Mouse (Mus musculus): ENCODE data around the gene Galnt6. TPM values are rescaled to one million over a fixed set of nuclear protein-coding genes. Genes with fewer than 3 reads are reported as not detected.

Gene Galnt6
- polyA plus RNA-seq, 1 experiment from 2014 or later: 4.0 TPM

DNA sequence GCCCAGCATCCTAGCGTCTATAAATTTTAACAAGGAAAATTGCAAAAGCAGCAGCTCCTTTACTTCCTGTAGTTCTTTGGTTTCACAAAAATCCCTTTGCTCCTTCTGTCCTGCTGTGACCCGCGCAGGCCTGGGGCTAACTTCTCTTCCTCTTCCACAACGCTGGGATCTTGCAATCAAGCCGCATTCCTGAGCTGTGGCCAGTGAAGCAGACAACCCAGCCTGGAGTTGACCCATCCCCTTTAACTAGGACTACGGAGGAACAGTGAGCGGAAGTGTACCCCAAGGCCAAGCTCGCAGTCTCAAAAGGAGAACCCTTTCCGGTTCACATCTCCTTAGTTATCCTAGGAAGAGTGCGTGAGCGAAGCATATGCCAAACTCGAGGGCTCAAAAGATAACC is 50.6 kb downstream of the Galnt6 start:
- ATAC-seq (ENCODE audit: insufficient read depth, low FRiP score, low read depth): no peak
- Histone ChIP-seq H3K36me3 (no peaks in the 10 kb centered on the region), H3K9me3 (no peaks in the 10 kb centered on the region), H3K4me3 (replicated peaks) (no peak overlapping the region), H3K4me1 (peaks cover 5% of the 10 kb centered on the region; the same call in 1 of the 2 replicates), H3K9ac (no peak overlapping the region), H3K4me2 (no peak overlapping the region), H3K27me3 (replicated peaks) (no peaks in the 10 kb centered on the region), H3K27ac (no peak overlapping the region)
- WGBS: 79% methylated on average over 12 of the region's 12 CpGs

DNA sequence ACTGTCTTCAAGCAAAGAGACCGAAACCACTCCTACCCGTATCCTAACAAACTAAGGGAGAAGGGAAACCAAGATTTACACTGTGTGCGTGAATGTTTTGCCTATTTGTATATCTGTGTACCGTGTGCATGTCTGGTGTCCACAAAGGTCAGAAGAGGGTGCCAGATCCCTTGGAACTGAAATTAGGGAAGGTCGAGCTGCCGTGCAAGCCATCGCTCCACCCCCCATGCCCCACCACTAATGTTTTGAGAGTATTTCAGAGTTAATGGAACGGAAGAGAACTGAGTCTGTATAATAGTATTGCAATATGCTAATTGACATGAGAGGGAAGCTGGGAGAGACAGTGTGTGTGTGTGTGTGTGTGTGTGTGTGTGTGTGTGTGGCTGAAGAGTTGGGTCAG is 51.5 kb downstream of the Galnt6 start:
- Histone ChIP-seq H3K4me1 (peaks cover 5% of the 10 kb centered on the region; the same call in 1 of the 2 replicates), H3K36me3 (no peaks in the 10 kb centered on the region), H3K27me3 (replicated peaks) (no peaks in the 10 kb centered on the region), H3K4me2 (no peak overlapping the region), H3K9me3 (no peaks in the 10 kb centered on the region), H3K4me3 (replicated peaks) (no peak overlapping the region), H3K9ac (no peak overlapping the region), H3K27ac (no peak overlapping the region)
- WGBS: 86% methylated on average over 8 of the region's 8 CpGs
- no peak for ATAC-seq (ENCODE audit: insufficient read depth, low FRiP score, low read depth)

DNA sequence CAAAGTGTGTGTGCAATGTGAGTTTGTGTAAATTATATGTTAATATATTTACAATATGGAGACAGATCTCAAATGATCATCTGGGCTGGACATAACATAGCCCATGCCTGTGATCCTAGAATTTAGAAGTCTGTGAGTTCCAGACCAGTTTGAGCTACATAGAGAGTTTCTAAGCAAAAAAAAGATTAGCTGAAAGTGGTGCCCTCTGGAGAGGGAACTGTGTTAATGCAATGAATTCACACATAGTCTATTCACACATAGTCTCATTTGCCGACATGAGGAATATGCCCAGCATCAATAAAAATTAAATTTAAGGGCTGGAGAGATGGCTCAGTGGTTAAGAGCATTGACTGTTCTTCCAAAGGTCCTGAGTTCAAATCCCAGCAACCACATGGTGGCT is 52.7 kb downstream of the Galnt6 start:
- no peak overlapping the region for H3K4me2 ChIP-seq
- no peak overlapping the region for H3K27ac ChIP-seq
- H3K9ac ChIP-seq: no peak overlapping the region
- H3K9me3 ChIP-seq: no peaks in the 10 kb centered on the region
- H3K27me3 ChIP-seq (replicated peaks): no peaks in the 10 kb centered on the region
- no peak for ATAC-seq (ENCODE audit: insufficient read depth, low FRiP score, low read depth)
- H3K36me3 ChIP-seq: no peaks in the 10 kb centered on the region
- peaks cover 5% of the 10 kb centered on the region; the same call in 1 of the 2 replicates for H3K4me1 ChIP-seq
- 85% methylated on average over 1 of the region's 1 CpGs for WGBS
- no peak overlapping the region for H3K4me3 ChIP-seq (replicated peaks)

DNA sequence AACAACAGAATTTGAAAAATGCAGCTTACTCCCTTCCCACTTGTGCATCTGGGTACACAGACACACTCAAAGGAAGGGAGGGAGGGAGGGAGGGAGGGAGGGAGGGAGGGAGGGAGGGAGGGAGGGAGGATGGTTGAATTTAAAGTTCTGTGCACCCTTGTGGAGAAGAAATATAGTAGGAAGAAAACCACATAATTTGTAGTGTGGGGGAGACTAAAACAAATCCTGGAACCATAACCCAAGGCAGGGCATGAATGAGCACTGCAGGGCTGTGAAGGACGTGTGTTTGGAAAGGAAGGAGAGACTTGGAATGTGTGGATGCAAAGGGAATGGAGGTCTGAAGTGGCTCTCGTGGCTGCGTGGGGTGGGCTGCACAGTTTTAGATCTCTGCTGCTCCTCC is 53.7 kb downstream of the Galnt6 start:
- no peaks in the 10 kb centered on the region for H3K9me3 ChIP-seq
- WGBS: 34% methylated on average over 3 of the region's 3 CpGs
- no peak overlapping the region for H3K4me3 ChIP-seq (replicated peaks)
- no peaks in the 10 kb centered on the region for H3K36me3 ChIP-seq
- no peak overlapping the region for H3K9ac ChIP-seq
- no peak overlapping the region for H3K27ac ChIP-seq
- no peaks in the 10 kb centered on the region for H3K27me3 ChIP-seq (replicated peaks)
- 0 out of 2 replicates have a peak, but pooled peaks cover 3% of the 10 kb centered on the region for H3K4me1 ChIP-seq
- no peak overlapping the region for H3K4me2 ChIP-seq
- no peak for ATAC-seq (ENCODE audit: insufficient read depth, low FRiP score, low read depth)

DNA sequence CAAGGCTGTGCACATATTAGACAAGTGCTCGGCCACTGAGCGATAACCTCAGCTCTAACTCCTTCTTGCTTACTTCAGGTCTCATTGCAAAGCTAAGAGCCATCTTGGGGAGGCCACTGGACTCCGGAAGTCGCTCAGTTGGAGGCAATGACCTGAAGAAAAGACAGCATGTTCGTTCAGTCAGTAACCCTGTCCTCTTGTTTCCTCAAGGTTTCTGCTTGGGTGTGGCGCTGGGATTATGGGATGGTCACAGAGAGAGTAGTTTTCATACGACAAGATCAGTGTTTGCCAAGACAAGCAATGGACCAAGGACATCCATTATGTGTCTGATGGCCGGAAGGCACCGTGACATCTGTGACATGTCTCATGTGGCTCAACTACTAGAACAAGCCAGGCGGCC is 54.6 kb downstream of the Galnt6 start:
- no peak overlapping the region for H3K9ac ChIP-seq
- no peaks in the 10 kb centered on the region for H3K9me3 ChIP-seq
- no peaks in the 10 kb centered on the region for H3K27me3 ChIP-seq (replicated peaks)
- no peak overlapping the region for H3K4me2 ChIP-seq
- H3K27ac ChIP-seq: no peak overlapping the region
- WGBS: 82% methylated on average over 10 of the region's 10 CpGs
- H3K36me3 ChIP-seq: no peaks in the 10 kb centered on the region
- H3K4me3 ChIP-seq (replicated peaks): no peak overlapping the region
- H3K4me1 ChIP-seq: 0 out of 2 replicates have a peak, but pooled peaks cover 3% of the 10 kb centered on the region
- no peak for ATAC-seq (ENCODE audit: insufficient read depth, low FRiP score, low read depth)

DNA sequence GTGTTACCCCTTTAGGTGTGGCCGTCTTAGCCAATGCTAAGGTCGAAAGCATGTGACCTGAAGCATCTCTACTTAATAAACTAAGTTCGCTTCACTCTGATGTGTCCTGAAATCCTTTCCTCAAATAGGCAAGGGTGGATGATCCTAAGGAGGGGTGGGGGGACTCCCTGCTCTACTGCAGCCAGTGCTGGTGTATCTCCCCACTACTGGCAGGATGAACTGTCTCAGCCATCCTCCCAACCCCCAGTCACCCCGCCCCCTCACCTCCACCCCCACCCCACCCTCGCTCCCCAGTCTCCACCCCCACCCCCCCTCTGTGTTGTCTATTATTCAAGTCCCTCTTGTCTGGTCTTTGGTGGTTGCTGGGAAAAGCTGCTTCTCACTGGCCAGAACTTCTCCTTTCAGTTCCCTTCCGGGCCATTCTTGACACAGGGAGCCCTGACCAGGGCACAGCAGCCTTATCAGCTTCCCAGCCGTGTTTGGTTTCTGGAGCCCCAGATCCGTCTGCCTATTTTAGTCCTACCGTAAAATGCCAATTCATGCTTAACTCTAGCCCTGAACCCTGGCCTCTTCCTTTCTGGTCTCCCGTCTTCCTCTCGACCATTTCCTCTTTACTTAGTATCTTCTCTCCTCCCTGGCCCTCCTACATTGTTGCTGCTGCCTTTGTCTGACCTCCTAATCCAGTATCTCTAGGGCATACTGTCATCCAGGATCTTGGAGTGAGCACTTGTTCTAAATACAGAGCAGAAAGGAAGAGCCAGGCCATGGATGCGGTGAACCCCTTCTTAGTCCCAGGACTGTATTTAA is 55.4 kb downstream of the Galnt6 start:
- H3K9me3 ChIP-seq: no peaks in the 10 kb centered on the region
- H3K9ac ChIP-seq: no peak overlapping the region
- no peak overlapping the region for H3K4me3 ChIP-seq (replicated peaks)
- WGBS: 42% methylated on average over 12 of the region's 12 CpGs
- no peaks in the 10 kb centered on the region for H3K36me3 ChIP-seq
- H3K4me1 ChIP-seq: 0 out of 2 replicates have a peak, but pooled peaks cover 3% of the 10 kb centered on the region
- no peaks in the 10 kb centered on the region for H3K27me3 ChIP-seq (replicated peaks)
- 0 out of 2 replicates have a peak overlapping the region, but pooled peaks have one; percentile 2 for H3K27ac ChIP-seq
- ATAC-seq (ENCODE audit: insufficient read depth, low FRiP score, low read depth): peak; percentile 68
- no peak overlapping the region for H3K4me2 ChIP-seq

DNA sequence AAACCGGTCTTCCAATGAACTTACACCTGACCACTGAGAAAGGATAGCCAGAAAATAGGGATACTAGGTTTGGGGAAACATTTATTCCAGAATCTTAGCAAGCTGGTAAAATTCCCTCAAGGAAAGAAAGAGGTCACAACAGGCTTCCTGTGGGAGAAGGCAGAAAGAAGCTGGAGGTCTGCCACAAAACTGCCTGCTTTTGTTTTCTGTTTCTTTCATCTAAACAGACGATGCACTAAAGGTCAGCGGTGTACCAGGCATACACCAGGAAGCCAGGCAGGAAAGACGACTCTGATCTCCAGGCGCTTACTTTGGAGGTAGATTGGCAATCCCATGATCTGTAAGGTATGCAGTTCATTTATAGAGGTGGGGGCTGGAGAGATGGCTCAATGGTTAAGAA is 58.3 kb downstream of the Galnt6 start:
- H3K9ac ChIP-seq: no peak overlapping the region
- H3K27me3 ChIP-seq (replicated peaks): no peaks in the 10 kb centered on the region
- no peak overlapping the region for H3K4me2 ChIP-seq
- 77% methylated on average over 5 of the region's 5 CpGs for WGBS
- H3K27ac ChIP-seq: no peak overlapping the region
- no peaks in the 10 kb centered on the region for H3K36me3 ChIP-seq
- peaks cover 12% of the 10 kb centered on the region for H3K4me1 ChIP-seq
- ATAC-seq (ENCODE audit: insufficient read depth, low FRiP score, low read depth): no peak
- H3K9me3 ChIP-seq: no peaks in the 10 kb centered on the region
- no peak overlapping the region for H3K4me3 ChIP-seq (replicated peaks)

DNA sequence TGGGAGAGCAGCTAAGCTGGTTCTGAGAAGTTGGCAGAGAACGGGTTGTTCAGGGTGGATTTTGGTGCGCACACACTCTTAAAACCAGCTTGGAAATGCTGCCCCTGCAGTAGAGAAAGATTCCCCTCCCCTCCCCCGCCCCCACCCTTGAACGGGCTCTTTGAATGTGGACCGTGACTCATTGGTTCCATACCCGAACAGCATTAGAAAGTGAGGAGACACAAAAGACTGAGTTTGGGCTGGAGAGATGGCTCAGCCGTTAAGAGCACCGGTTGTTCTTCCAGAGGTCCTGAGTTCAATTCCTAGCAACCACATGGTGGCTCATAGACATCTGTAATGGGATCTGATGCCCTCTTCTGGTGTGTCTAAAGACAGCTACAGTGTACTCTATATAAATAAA is 59.2 kb downstream of the Galnt6 start:
- H3K9me3 ChIP-seq: no peaks in the 10 kb centered on the region
- no peaks in the 10 kb centered on the region for H3K36me3 ChIP-seq
- WGBS: 81% methylated on average over 8 of the region's 8 CpGs
- H3K4me1 ChIP-seq: peaks cover 11% of the 10 kb centered on the region
- no peak for ATAC-seq (ENCODE audit: insufficient read depth, low FRiP score, low read depth)
- no peaks in the 10 kb centered on the region for H3K27me3 ChIP-seq (replicated peaks)
- no peak overlapping the region for H3K4me2 ChIP-seq
- no peak overlapping the region for H3K9ac ChIP-seq
- no peak overlapping the region for H3K4me3 ChIP-seq (replicated peaks)
- H3K27ac ChIP-seq: no peak overlapping the region

DNA sequence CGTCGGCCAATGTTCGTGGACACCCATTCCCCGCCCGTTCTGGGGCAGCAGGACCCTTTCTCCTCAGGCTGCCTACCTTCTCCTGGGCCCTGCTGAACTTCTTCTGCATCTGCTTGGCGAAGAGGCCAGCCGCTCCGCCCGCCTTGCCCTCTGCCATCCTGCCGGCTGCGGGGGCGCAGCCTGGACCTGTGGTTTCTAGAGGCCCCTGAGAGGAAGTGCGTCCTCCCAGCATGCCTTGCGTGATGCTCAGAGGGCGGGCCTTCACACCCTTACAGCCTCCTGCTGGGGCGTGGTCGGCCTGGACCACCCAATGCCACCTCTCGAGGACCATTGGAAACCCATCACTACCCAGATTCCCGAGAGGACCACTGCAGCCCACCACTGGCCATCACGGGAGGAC is 59.8 kb downstream of the Galnt6 start, which contains the start of gene Bin2:
Gene Bin2 (minus strand): TSS at position 217 of the 400 bp plus-strand sequence.
- WGBS: 82% methylated on average over 20 of the region's 20 CpGs

DNA sequence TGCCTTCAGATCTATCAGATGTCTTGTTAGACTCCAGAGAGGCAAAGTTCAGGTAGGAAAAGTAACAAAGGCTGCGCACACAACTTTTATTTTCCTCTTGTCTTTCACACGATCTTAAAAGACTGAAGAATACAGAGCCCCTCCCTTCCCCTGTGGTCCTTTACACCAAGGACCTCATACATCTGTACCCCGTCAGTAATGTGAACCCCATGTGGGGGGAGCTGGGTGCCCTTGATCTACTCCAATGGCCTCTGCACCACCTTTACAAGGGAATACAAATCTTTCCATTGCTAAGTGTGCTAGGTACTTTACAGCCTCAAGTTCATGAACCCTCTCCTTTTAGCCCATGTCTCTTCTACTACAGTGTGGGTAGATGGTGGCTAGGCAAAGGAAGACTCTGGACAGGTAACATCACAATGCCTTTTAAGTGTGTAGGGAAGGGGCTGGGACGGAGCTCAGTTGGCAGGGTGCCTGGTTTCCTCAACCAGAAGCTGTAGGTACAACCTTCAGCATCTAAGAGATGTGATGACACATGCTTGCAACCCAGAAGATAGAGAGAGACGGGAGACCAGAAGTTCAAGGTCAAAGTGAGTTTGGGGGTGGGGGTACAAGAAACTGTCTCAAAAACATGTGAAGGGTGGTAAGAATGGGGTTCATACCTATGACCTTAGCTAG is 61.2 kb downstream of the Galnt6 start:
- Histone ChIP-seq H3K4me1 (peaks cover 18% of the 10 kb centered on the region), H3K27ac (no peak overlapping the region), H3K27me3 (replicated peaks) (no peaks in the 10 kb centered on the region), H3K4me3 (replicated peaks) (no peak overlapping the region), H3K36me3 (no peaks in the 10 kb centered on the region), H3K9me3 (no peaks in the 10 kb centered on the region), H3K9ac (no peak overlapping the region), H3K4me2 (0 out of 2 replicates have a peak overlapping the region, but pooled peaks have one; percentile 12)
- WGBS: 72% methylated on average over 5 of the region's 5 CpGs
- ATAC-seq (ENCODE audit: insufficient read depth, low FRiP score, low read depth): no peak

More for the DNA sequence above, 59.8 kb downstream of the Galnt6 start, which contains the start of gene Bin2:
- Histone ChIP-seq H3K27ac (no peak within 1 kb of the TSS), H3K4me3 (replicated peaks) (no peak within 1 kb of the TSS; the same call in 1 of the 2 replicates), H3K36me3 (no peaks in the 10 kb centered on the region), H3K27me3 (replicated peaks) (no peaks in the 10 kb centered on the region), H3K4me1 (peaks cover 10% of the 10 kb centered on the region), H3K9me3 (no peaks in the 10 kb centered on the region), H3K9ac (no peak within 1 kb of the TSS), H3K4me2 (no peak within 1 kb of the TSS)
- ATAC-seq (ENCODE audit: insufficient read depth, low FRiP score, low read depth): no peak

DNA sequence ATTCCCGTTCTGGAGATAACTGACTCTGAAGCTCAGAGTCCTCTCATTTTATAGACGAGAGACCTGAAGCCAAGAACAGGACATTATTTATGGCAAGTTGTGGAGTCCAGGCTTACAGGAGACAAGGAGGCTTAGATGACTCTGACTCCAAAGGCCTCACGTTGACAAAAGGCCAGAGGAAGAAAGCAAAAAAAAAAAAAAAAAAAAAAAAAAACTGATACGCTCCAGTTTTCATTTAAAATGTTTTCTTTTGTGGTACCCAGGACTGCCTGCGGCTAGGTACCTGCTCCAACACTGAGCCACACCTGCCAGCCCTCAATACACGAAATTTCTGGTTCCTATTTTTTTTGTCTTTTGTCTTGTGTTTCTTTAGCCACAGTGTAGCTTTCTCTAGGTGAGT is 61.8 kb downstream of the Galnt6 start:
- WGBS: 47% methylated on average over 6 of the region's 6 CpGs
- Histone ChIP-seq H3K4me2 (0 out of 2 replicates have a peak overlapping the region, but pooled peaks have one; percentile 12), H3K4me1 (peaks cover 18% of the 10 kb centered on the region), H3K9ac (no peak overlapping the region), H3K4me3 (replicated peaks) (no peak overlapping the region), H3K36me3 (no peaks in the 10 kb centered on the region), H3K27ac (no peak overlapping the region), H3K27me3 (replicated peaks) (no peaks in the 10 kb centered on the region), H3K9me3 (no peaks in the 10 kb centered on the region)
- ATAC-seq (ENCODE audit: insufficient read depth, low FRiP score, low read depth): no peak

DNA sequence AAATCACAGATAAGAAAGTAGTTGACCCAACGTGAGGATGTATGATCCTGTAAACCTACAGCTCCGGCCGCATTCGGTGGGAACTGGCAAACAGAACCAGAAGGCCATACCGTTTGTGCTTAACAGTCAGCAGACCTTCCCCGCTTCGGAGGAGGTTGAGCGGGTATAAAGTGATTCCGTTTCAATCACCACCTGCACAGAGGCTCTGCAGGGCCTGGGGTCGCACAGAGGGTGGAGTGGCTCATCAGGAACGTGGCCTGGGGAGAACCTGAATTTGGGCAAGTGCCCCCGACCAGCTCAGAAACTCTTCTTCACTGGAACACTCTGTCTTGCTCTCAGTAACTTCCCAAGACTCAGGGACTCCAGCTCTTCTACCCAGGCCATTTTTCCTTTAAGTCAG is 62.3 kb downstream of the Galnt6 start:
- 25% methylated on average over 12 of the region's 12 CpGs for WGBS
- H3K27me3 ChIP-seq (replicated peaks): no peaks in the 10 kb centered on the region
- H3K9me3 ChIP-seq: no peaks in the 10 kb centered on the region
- no peak overlapping the region for H3K4me3 ChIP-seq (replicated peaks)
- H3K9ac ChIP-seq: no peak overlapping the region
- ATAC-seq (ENCODE audit: insufficient read depth, low FRiP score, low read depth): no peak
- H3K36me3 ChIP-seq: no peaks in the 10 kb centered on the region
- H3K4me2 ChIP-seq: peak overlapping the region; percentile 9
- peaks cover 18% of the 10 kb centered on the region for H3K4me1 ChIP-seq
- 0 out of 2 replicates have a peak overlapping the region, but pooled peaks have one; percentile 16 for H3K27ac ChIP-seq

Measured in stomach, embryonic 15.5 days (tissue).